Mouse (Mus musculus) CH12.LX (cell line): ENCODE data around the gene Tspear. TPM values are rescaled to one million over a fixed set of nuclear protein-coding genes. Genes with fewer than 3 reads are reported as not detected.

ENCODE experiments used
- DNase-seq: peaks from one replicate; pipeline ENCODE4 v3.0.0-alpha.2; 2013; ENCODE audit errors: extremely low read depth
- H3K27ac ChIP-seq: 2 replicates; pipeline ENCODE4 v1.5.1; 2012; ENCODE audit warnings: low read depth, mild to moderate bottlenecking, control low read depth, moderate library complexity; ENCODE audit not compliant: insufficient read depth
- H3K27me3 ChIP-seq: replicated peaks from 2 replicates; pipeline ENCODE3; 2012; ENCODE audit warnings: inconsistent platforms
- H3K36me3 ChIP-seq, 2 experiments: replicated peaks in 1 of 2; 2 replicates each; pipeline versions ENCODE3 to v1.6.1; 2012; ENCODE audit warnings: inconsistent platforms in 1 of 2, low read length in 1 of 2, mild to moderate bottlenecking in 1 of 2, mixed read lengths in 1 of 2, moderate library complexity in 1 of 2; ENCODE audit not compliant: control insufficient read depth in 1 of 2, insufficient read depth in 1 of 2
- H3K4me1 ChIP-seq, 2 experiments: 2 replicates each; pipeline ENCODE4 v1.6.1; 2012; ENCODE audit warnings: inconsistent platforms in 1 of 2, moderate library complexity in 1 of 2; ENCODE audit not compliant: insufficient read depth in 2 of 2, control insufficient read depth in 1 of 2
- H3K4me2 ChIP-seq: 2 replicates; pipeline ENCODE4 v1.6.1; 2012; ENCODE audit warnings: low read depth, mild to moderate bottlenecking, control low read depth; ENCODE audit not compliant: poor library complexity, insufficient read depth, severe bottlenecking
- H3K4me3 ChIP-seq, 3 experiments: fragments of 150-350 bp in 1 of 3; sonication (generic) in 1 of 3; replicated peaks in 1 of 3; 2 replicates each; pipeline versions ENCODE3 to v1.5.1; 2011 to 2012; ENCODE audit warnings: low read depth in 2 of 3, low read length in 2 of 3, mild to moderate bottlenecking in 2 of 3, moderate library complexity in 2 of 3, control low read depth in 1 of 3, improper control_type of control experiment in 1 of 3, inconsistent platforms in 1 of 3, mixed read lengths in 1 of 3; ENCODE audit not compliant: poor library complexity in 1 of 3
- H3K79me2 ChIP-seq: replicated peaks from 2 replicates; pipeline ENCODE4 v1.6.1; 2012; ENCODE audit warnings: mild to moderate bottlenecking, moderate library complexity; ENCODE audit not compliant: control insufficient read depth, poor library complexity, insufficient read depth, severe bottlenecking; ENCODE audit errors: extremely low read depth
- H3K9ac ChIP-seq: 2 replicates; pipeline ENCODE4 v1.6.1; 2012; ENCODE audit warnings: low read depth, mild to moderate bottlenecking, control low read depth, moderate library complexity; ENCODE audit not compliant: insufficient read depth
- H3K9me3 ChIP-seq: replicated peaks from 2 replicates; pipeline ENCODE3; 2012; ENCODE audit warnings: low read length, inconsistent platforms, mixed read lengths
- CHD2 ChIP-seq: IDR thresholded peaks from 2 replicates; pipeline ENCODE4 v1.6.1; 2011; ENCODE audit warnings: low read length, improper control_type of control experiment
- CTCF ChIP-seq, 2 experiments: IDR thresholded peaks in 1 of 2; conservative IDR thresholded peaks in 1 of 2; 2 replicates each; pipeline ENCODE4 v1.5.1; 2011 to 2012; ENCODE audit warnings: low read depth in 2 of 2, low read length in 2 of 2, improper control_type of control experiment in 1 of 2, inconsistent platforms in 1 of 2, mild to moderate bottlenecking in 1 of 2, moderate library complexity in 1 of 2
- ELF1 ChIP-seq: IDR thresholded peaks from 2 replicates; pipeline ENCODE4 v1.6.1; 2014; ENCODE audit warnings: low read depth, mild to moderate bottlenecking, inconsistent platforms, low read length, improper control_type of control experiment
- MAX ChIP-seq: IDR thresholded peaks from 2 replicates; pipeline ENCODE4 v1.6.1; 2011; ENCODE audit warnings: low read length, improper control_type of control experiment
- MEF2A ChIP-seq: IDR thresholded peaks from 2 replicates; pipeline ENCODE4 v1.6.1; 2014; ENCODE audit warnings: low read depth, mild to moderate bottlenecking, inconsistent platforms, low read length, improper control_type of control experiment, borderline replicate concordance
- PAX5 ChIP-seq: IDR thresholded peaks from 2 replicates; pipeline ENCODE4 v1.6.1; 2012; ENCODE audit warnings: low read length, inconsistent platforms, mixed read lengths
- RAD21 ChIP-seq: IDR thresholded peaks from 2 replicates; pipeline ENCODE4 v1.6.1; 2011; ENCODE audit warnings: low read depth, mild to moderate bottlenecking, low read length, improper control_type of control experiment, moderate library complexity
- SMC3 ChIP-seq: IDR thresholded peaks from 2 replicates; pipeline ENCODE4 v1.6.1; 2011; ENCODE audit warnings: low read depth, low read length, improper control_type of control experiment
- ZKSCAN1 ChIP-seq: IDR thresholded peaks from 2 replicates; pipeline ENCODE4 v1.6.1; 2012; ENCODE audit warnings: low read depth, inconsistent platforms, low read length, improper control_type of control experiment, borderline replicate concordance
- ZNF384 ChIP-seq: IDR thresholded peaks from 2 replicates; pipeline ENCODE4 v1.6.1; 2012; ENCODE audit warnings: low read depth, low read length, improper control_type of control experiment, inconsistent platforms
- dilution Hi-C: fragments of 300-500 bp; cut with MboI; formaldehyde crosslinking; loops from 2 replicates; pipeline ENCODE4 v1.14.3; 2020; ENCODE audit warnings: low sequenced_read_pairs; ENCODE audit not compliant: extremely low pct_unique_long_range_greater_than_20kb, extremely low pct_ligation_motif_present
- in situ Hi-C: fragments of 300-500 bp; cut with MboI; formaldehyde crosslinking; loops from 3 replicates; pipeline ENCODE4 v1.14.3; 2019; ENCODE audit warnings: low sequenced_read_pairs, low pct_ligation_motif_present, low pct_unique_long_range_greater_than_20kb, mixed read lengths
- polyA plus RNA-seq: library from polyadenylated mRNA; unstranded; fragments of >175 nt; gene quantifications from 2 replicates; pipeline ENCODE4 v1.2.1, GENCODE M21; 2012; ENCODE audit warnings: low read depth; ENCODE audit not compliant: insufficient read length
- total RNA-seq, 2 experiments: library from RNA; depleted of rRNA; stranded (reverse); fragments of 300-350 nt in 1 of 2; fragments of >200 nt in 1 of 2; gene quantifications; 2 replicates each; pipeline ENCODE4 v1.2.3; 2012 to 2014

Tspear gene
- total and polyA plus RNA-seq, 3 experiments = 0.09 to 0.42 TPM; not detected in 1

GRCm38 (mm10) chr10:77880305-77880704, 193.9 kb downstream of the Tspear start:
- dilution Hi-C loops = no loop called here

GRCm38 (mm10) chr10:77882553-77882952, 196.2 kb downstream of the Tspear start:
- no peak overlapping the region for H3K9ac ChIP-seq
- no peak overlapping the region for H3K4me2 ChIP-seq
- dilution Hi-C loops = no loop called here
- no peaks in the 10 kb centered on the region for H3K79me2 ChIP-seq
- H3K36me3 ChIP-seq = no peaks in the 10 kb centered on the region
- no peak overlapping the region for H3K4me3 ChIP-seq
- H3K27ac ChIP-seq = no peak overlapping the region
- H3K9me3 ChIP-seq = peaks cover 4% of the 10 kb centered on the region
- in situ Hi-C loops = loop anchor here (25.0 kb wide), 1 partner anchor 245 kb away; no protein-coding TSS in a partner anchor
- TF ChIP-seq CTCF (conservative IDR thresholded peaks at IDR 0.05 in 1 of 2, IDR thresholded peaks at IDR 0.05 in 1 of 2; ENCODE audit: low read depth in 2 of 2, low read length in 2 of 2) (peak in 1 of 2 experiments; percentile 27; a peak in 2 of 4 replicates), MAX (no peak)
- TF ChIP-seq, all 38 proteins: peak for 1
- no peak for DNase-seq
- H3K27me3 ChIP-seq = peaks cover 74% of the 10 kb centered on the region
- no peaks in the 10 kb centered on the region for H3K4me1 ChIP-seq

More at GRCm38 (mm10) chr10:77880305-77880704, 193.9 kb downstream of the Tspear start:
- no peak for DNase-seq
- Histone ChIP-seq H3K27ac (no peak overlapping the region), H3K36me3 (no peaks in the 10 kb centered on the region), H3K9me3 (peaks cover 4% of the 10 kb centered on the region), H3K4me2 (no peak overlapping the region), H3K4me1 (no peaks in the 10 kb centered on the region), H3K79me2 (no peaks in the 10 kb centered on the region)
- TF ChIP-seq PAX5 = no peak
- TF ChIP-seq SMC3 = no peak; the same call in 1 of the 2 replicates
- no peak for TF ChIP-seq ZNF384
- peak; percentile 41 for TF ChIP-seq RAD21
- no peak for TF ChIP-seq ZKSCAN1
- TF ChIP-seq CTCF (conservative IDR thresholded peaks at IDR 0.05 in 1 of 2, IDR thresholded peaks at IDR 0.05 in 1 of 2; ENCODE audit: low read depth in 2 of 2, low read length in 2 of 2) = peak in 1 of 2 experiments; percentile 47; a peak in 2 of 4 replicates
- no peak for TF ChIP-seq CHD2
- no peak for TF ChIP-seq MEF2A
- TF ChIP-seq, all 38 proteins: peak for 2
- in situ Hi-C loops = loop anchor here (25.0 kb wide), 1 partner anchor 243 kb away; no protein-coding TSS in a partner anchor
- Histone ChIP-seq H3K4me3 (no peak overlapping the region), H3K9ac (no peak overlapping the region), H3K27me3 (peaks cover 76% of the 10 kb centered on the region)

- Histone ChIP-seq H3K36me3 (no peaks in the 10 kb centered on the region), H3K9ac (no peak overlapping the region), H3K27me3 (peaks cover 78% of the 10 kb centered on the region), H3K27ac (no peak overlapping the region), H3K79me2 (no peaks in the 10 kb centered on the region), H3K9me3 (peaks cover 10% of the 10 kb centered on the region), H3K4me3 (no peak overlapping the region), H3K4me2 (no peak overlapping the region), H3K4me1 (peaks cover 5 to 6% of the 10 kb centered on the region in 2 experiments)
- dilution Hi-C loops = no loop called here
- no peak for DNase-seq
- TF ChIP-seq ELF1 = no peak
- TF ChIP-seq RAD21 = peak; percentile 47
- peak in 1 of 2 experiments; percentile 48; a peak in 2 of 4 replicates for TF ChIP-seq CTCF (conservative IDR thresholded peaks at IDR 0.05 in 1 of 2, IDR thresholded peaks at IDR 0.05 in 1 of 2; ENCODE audit: low read depth in 2 of 2, low read length in 2 of 2)
- in situ Hi-C loops = loop anchor here (25.0 kb wide), 1 partner anchor 249 kb away; no protein-coding TSS in a partner anchor
Observed at GRCm38 (mm10) chr10:77886007-77886747, 199.8 kb downstream of the Tspear start.
